9 mouse cellular contexts compared by ENCODE assay signal in genomic region chr11:59425671-59426101, GRCm38 (mm10). TPM values are rescaled to one million over a fixed set of nuclear protein-coding genes. Genes with fewer than 3 reads are reported as not detected.
A peak's percentile ranks its signal among the peaks of the same experiment; 100 is the strongest.
DNase-seq lines count a peak whose midpoint lies in the region; ATAC-seq and TF ChIP-seq lines count a peak whose summit lies in the region.
"Had no signal": no experiment of that assay in that cellular context is flagged by ENCODE, and none has a peak within 500 bp of the region (broad histone marks: within the 10 kb centered on the region; RNA-seq: fewer than 3 reads in every experiment).

No protein-coding gene starts in this region.

- H3K27me3 ChIP-seq in kidney, adult 2 months (replicated peaks; ENCODE audit: control insufficient read depth, insufficient read depth, low read length): no peaks in the 10 kb centered on the region
- H3K27me3 ChIP-seq in liver, postnatal 0 days (ENCODE audit: insufficient read depth, low read length): no peaks in the 10 kb centered on the region
- no peaks in the 10 kb centered on the region for H3K27me3 ChIP-seq in hindbrain, embryonic 16.5 days (replicated peaks; ENCODE audit: control insufficient read depth, insufficient read depth, low read length)
- H3K27me3 ChIP-seq: lung, embryonic 15.5 days had no signal

- peaks cover 3% of the 10 kb centered on the region; the same call in 1 of the 2 replicates for H3K4me1 ChIP-seq in kidney, adult 2 months (ENCODE audit: control insufficient read depth, insufficient read depth, low read length)
- peaks cover 18% of the 10 kb centered on the region; the same call in 1 of the 2 replicates for H3K4me1 ChIP-seq in liver, postnatal 0 days (ENCODE audit: insufficient read depth)
- H3K4me1 ChIP-seq in hindbrain, embryonic 16.5 days (ENCODE audit: control insufficient read depth, insufficient read depth, low read depth, low read length): no peaks in the 10 kb centered on the region
- H3K4me1 ChIP-seq: lung, embryonic 15.5 days had no signal

- ATAC-seq in liver, postnatal 0 days: no peak
- no peak for ATAC-seq in hindbrain, embryonic 16.5 days

- H3K9me3 ChIP-seq in liver, postnatal 0 days (ENCODE audit: low read length): no peaks in the 10 kb centered on the region
- no peaks in the 10 kb centered on the region for H3K9me3 ChIP-seq in hindbrain, embryonic 16.5 days (ENCODE audit: control insufficient read depth, low read length)
- H3K9me3 ChIP-seq: lung, embryonic 15.5 days had no signal

- H3K4me3 ChIP-seq in kidney, adult 2 months (ENCODE audit: insufficient read depth, low read depth, low read length): no peak overlapping the region
- H3K4me3 ChIP-seq in liver, postnatal 0 days (ENCODE audit: low read depth, low read length): no peak overlapping the region
- H3K4me3 ChIP-seq in hindbrain, embryonic 16.5 days (ENCODE audit: low read length): no peak overlapping the region
- H3K4me3 ChIP-seq: lung, embryonic 15.5 days had no signal

- 32% methylated on average over 7 of the region's 7 CpGs for WGBS in kidney, adult 2 months
- 39% methylated on average over 7 of the region's 7 CpGs for WGBS in liver, postnatal 0 days (ENCODE audit: insufficient replicate concordance)
- WGBS in hindbrain, embryonic 16.5 days: 50% methylated on average over 7 of the region's 7 CpGs

- H3K4me2 ChIP-seq in liver, postnatal 0 days (ENCODE audit: low read depth, low read length): no peak overlapping the region
- H3K4me2 ChIP-seq in hindbrain, embryonic 16.5 days (ENCODE audit: low read length): no peak overlapping the region
- H3K4me2 ChIP-seq: lung, embryonic 15.5 days had no signal

- H3K36me3 ChIP-seq in kidney, adult 2 months (ENCODE audit: control insufficient read depth, insufficient read depth, low read length): no peaks in the 10 kb centered on the region
- H3K36me3 ChIP-seq in liver, postnatal 0 days (replicated peaks; ENCODE audit: insufficient read depth, low read length): 0 out of 2 replicates have a peak, but pooled peaks cover 2% of the 10 kb centered on the region
- H3K36me3 ChIP-seq in hindbrain, embryonic 16.5 days (ENCODE audit: control insufficient read depth, insufficient read depth, low read length): peaks cover 27% of the 10 kb centered on the region

- H3K9ac ChIP-seq in liver, postnatal 0 days (replicated peaks): no peak overlapping the region
- H3K9ac ChIP-seq in hindbrain, embryonic 16.5 days (ENCODE audit: low read depth, low read length): no peak overlapping the region
- H3K9ac ChIP-seq: lung, embryonic 15.5 days had no signal

- no peak overlapping the region for H3K27ac ChIP-seq in kidney, adult 2 months (ENCODE audit: insufficient read depth, low read depth, low read length)
- H3K27ac ChIP-seq in liver, postnatal 0 days (ENCODE audit: low read depth): no peak overlapping the region
- no peak overlapping the region for H3K27ac ChIP-seq in hindbrain, embryonic 16.5 days (ENCODE audit: low read depth, low read length)
- H3K27ac ChIP-seq: lung, embryonic 15.5 days had no signal

- TF ChIP-seq POLR2A in kidney, adult 2 months (IDR thresholded peaks at IDR 0.05; ENCODE audit: low read depth, low read length): no peak

- peak; percentile 19 for DNase-seq in kidney, adult 2 months
- no peak for DNase-seq in kidney, adult 11 months
- peak; percentile 41 for DNase-seq in ES-CJ7 (ENCODE audit: low read depth, low spot score)
- peak; percentile 71 for DNase-seq in brain, adult 2 months (ENCODE audit: low read depth, low spot score)
- DNase-seq in liver, postnatal 0 days: peak; percentile 26
- DNase-seq in spleen, postnatal 36 days (ENCODE audit: low spot score in 2 of 2): peak; percentile 24 to 28
- no peak for DNase-seq in layer of hippocampus, postnatal 36 days

- TF ChIP-seq EP300 in liver, postnatal 0 days (IDR thresholded peaks at IDR 0.05; ENCODE audit: low read depth): no peak

- TF ChIP-seq CTCF in kidney, adult 2 months (conservative IDR thresholded peaks at IDR 0.05; ENCODE audit: insufficient read depth, insufficient read length, low read depth, low read length): peak; percentile 34; the same call in 1 of the 2 replicates
- TF ChIP-seq CTCF in liver, postnatal 0 days (IDR thresholded peaks at IDR 0.05; ENCODE audit: low read depth): peak; percentile 49; the same call in 1 of the 2 replicates

RNA-seq across cellular contexts. Expression of gene Jmjd4, which starts 24.2 kb away (rescaled TPM):
- polyA plus RNA-seq in kidney, adult 2 months (2012; rRNA removed): 6.2 and 7.2 TPM in 2 replicates
- 3.2 and 3.6 TPM in 2 replicates for polyA plus RNA-seq in liver, postnatal 0 days (2015; fragmentation: Nextera tagmentation; extraction: Ambion mirVana)
- polyA plus RNA-seq in hindbrain, embryonic 16.5 days (2015; fragmentation: Nextera tagmentation; extraction: Ambion mirVana): 18.9 and 20.0 TPM in 2 replicates
- total RNA-seq in layer of hippocampus, postnatal 36 days (2021): 10 to 100 TPM; 25.2 to 25.9 TPM

RNA-seq across cellular contexts. Expression of gene Snap47, which starts 25.3 kb away (rescaled TPM):
- 91.7 and 104 TPM in 2 replicates for polyA plus RNA-seq in kidney, adult 2 months (2012; rRNA removed)
- 32.4 and 33.5 TPM in 2 replicates for polyA plus RNA-seq in liver, postnatal 0 days (2015; fragmentation: Nextera tagmentation; extraction: Ambion mirVana)
- polyA plus RNA-seq in hindbrain, embryonic 16.5 days (2015; fragmentation: Nextera tagmentation; extraction: Ambion mirVana): 602 and 634 TPM in 2 replicates
- 100 to 1,000 TPM; 342 to 359 TPM for total RNA-seq in layer of hippocampus, postnatal 36 days (2021)

RNA-seq across cellular contexts. Expression of gene Zfp867, which starts 46.6 kb away (rescaled TPM):
- polyA plus RNA-seq in kidney, adult 2 months (2012; rRNA removed): 0.50 and 0.61 TPM in 2 replicates
- 1.4 and 1.5 TPM in 2 replicates for polyA plus RNA-seq in liver, postnatal 0 days (2015; fragmentation: Nextera tagmentation; extraction: Ambion mirVana)
- polyA plus RNA-seq in hindbrain, embryonic 16.5 days (2015; fragmentation: Nextera tagmentation; extraction: Ambion mirVana): 11.3 and 11.7 TPM in 2 replicates
- total RNA-seq in layer of hippocampus, postnatal 36 days (2021): 1 to 10 TPM; 3.4 to 4.2 TPM

RNA-seq across cellular contexts. Expression of gene Prss38, which starts 50.2 kb away (rescaled TPM):
- not detected in 2 replicates for polyA plus RNA-seq in kidney, adult 2 months (2012; rRNA removed)
- not detected in 2 replicates for polyA plus RNA-seq in liver, postnatal 0 days (2015; fragmentation: Nextera tagmentation; extraction: Ambion mirVana)
- polyA plus RNA-seq in hindbrain, embryonic 16.5 days (2015; fragmentation: Nextera tagmentation; extraction: Ambion mirVana): not detected in 2 replicates
- not detected for total RNA-seq in layer of hippocampus, postnatal 36 days (2021)
- polyA plus RNA-seq: lung, embryonic 15.5 days had no signal

Comparison
In these comparisons a context has a peak if more than half of its experiments do, and no peak if none do; other contexts are left out.
1. DNase-seq: peak in kidney, adult 2 months (single experiment), ES-CJ7 (single experiment), brain, adult 2 months (single experiment), liver, postnatal 0 days (single experiment) and spleen, postnatal 36 days (2 of 2); none in kidney, adult 11 months (single experiment) and layer of hippocampus, postnatal 36 days (0 of 2).